Mouse (Mus musculus) kidney, adult 9 months (tissue): ENCODE results near the gene Csnk2a2.

Experiments used
- DNase-seq: peaks from one replicate; pipeline ENCODE4 v3.0.0; 2022

Gene Csnk2a2

DNA sequence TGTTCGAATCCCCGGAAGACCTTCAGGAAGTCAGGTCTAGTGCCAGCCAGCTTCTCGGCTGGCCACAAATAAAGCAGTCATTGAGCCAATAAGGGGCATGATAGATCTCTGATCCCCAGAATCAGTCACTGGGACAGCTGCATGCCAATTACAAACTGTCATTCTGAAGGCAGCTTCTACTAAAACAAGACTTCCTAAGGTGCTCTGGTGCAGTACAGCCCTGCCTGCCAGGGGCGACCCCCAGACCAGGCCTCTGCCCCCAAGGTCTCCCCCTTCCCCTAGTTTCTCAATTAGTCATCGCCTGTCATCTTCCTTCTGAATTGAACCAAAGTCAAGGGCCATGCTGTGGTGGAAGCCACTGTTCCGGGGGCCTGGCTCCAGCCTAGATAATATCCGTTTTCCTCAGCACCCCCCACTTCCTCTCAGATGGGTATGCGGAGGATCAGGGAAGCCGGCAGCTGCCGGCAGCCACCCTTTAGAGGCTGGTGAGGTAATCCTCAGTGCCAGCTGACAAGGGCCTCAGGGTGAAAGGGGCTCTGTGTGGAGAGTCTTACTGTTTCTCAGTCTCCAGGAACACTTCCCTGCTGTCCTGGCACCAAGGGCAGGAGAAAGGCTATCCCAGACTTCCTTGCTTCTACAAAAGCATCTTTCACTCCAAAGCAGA is 78.4 kb downstream of the Csnk2a2 start:
- DNase-seq, result peak; percentile 41

DNA sequence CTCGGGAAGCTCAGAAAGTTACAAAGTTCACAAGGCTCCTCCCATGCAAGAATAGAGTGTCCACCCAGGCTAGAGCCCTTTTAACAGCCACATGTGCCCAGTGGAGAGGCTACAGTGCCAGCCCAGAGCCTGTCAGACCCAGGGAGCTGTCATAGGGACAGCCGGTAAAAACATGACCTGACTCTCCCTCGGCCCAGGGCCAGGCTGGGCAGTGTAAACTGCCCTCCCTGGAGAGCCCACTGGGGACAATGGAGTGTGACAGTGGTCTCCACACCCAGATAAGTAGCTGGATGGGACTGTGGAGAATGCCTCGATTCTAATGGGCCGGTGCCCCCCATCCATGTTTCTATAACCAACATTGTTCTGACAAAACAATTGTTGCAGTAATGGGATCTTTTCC is 80.3 kb downstream of the Csnk2a2 start:
- DNase-seq, result peak; percentile 6

GRCm38 (mm10) chr8:95401091-95401490 is 88.7 kb downstream of the Csnk2a2 start:
- DNase-seq, result no peak

- DNase-seq, result no peak
These were observed 90.7 kb downstream of the Csnk2a2 start for GRCm38 (mm10) chr8:95399131-95399530.

GRCm38 (mm10) chr8:95397201-95397600 is 92.6 kb downstream of the Csnk2a2 start:
- no peak for DNase-seq

GRCm38 (mm10) chr8:95396752-95397151 is 93.1 kb downstream of the Csnk2a2 start:
- no peak for DNase-seq
